Mouse (Mus musculus): ENCODE results near the gene Myom1.

The Myom1 gene

GRCm38 (mm10) chr17:71136384-71137333, 134.2 kb downstream of the Myom1 start:
- DNase-seq (ENCODE audit: low read depth) = no peak

- DNase-seq (ENCODE audit: low read depth) = no peak
These were observed 134.9 kb downstream of the Myom1 start for GRCm38 (mm10) chr17:71137334-71137721.

GRCm38 (mm10) chr17:71142068-71142467, 139.6 kb downstream of the Myom1 start:
- DNase-seq (ENCODE audit: low read depth) = no peak

GRCm38 (mm10) chr17:71143155-71143554, 140.7 kb downstream of the Myom1 start:
- DNase-seq (ENCODE audit: low read depth) = no peak

- DNase-seq (ENCODE audit: low read depth) = no peak
These were observed 142.1 kb downstream of the Myom1 start for GRCm38 (mm10) chr17:71144322-71145116.

GRCm38 (mm10) chr17:71145248-71145961, 143.0 kb downstream of the Myom1 start:
- DNase-seq (ENCODE audit: low read depth) = no peak

GRCm38 (mm10) chr17:71153356-71153755, 150.9 kb downstream of the Myom1 start:
- no peak for DNase-seq (ENCODE audit: low read depth)

- DNase-seq (ENCODE audit: low read depth) = no peak
These were observed 152.8 kb downstream of the Myom1 start for GRCm38 (mm10) chr17:71155271-71155670.

- no peak for DNase-seq (ENCODE audit: low read depth)
These were observed 156.7 kb downstream of the Myom1 start for GRCm38 (mm10) chr17:71159152-71159567.

- DNase-seq (ENCODE audit: low read depth) = no peak
These were observed 157.3 kb downstream of the Myom1 start for GRCm38 (mm10) chr17:71159720-71160119.

GRCm38 (mm10) chr17:71160244-71160995, 158.0 kb downstream of the Myom1 start:
- no peak for DNase-seq (ENCODE audit: low read depth)

- DNase-seq (ENCODE audit: low read depth) = no peak
These were observed 162.6 kb downstream of the Myom1 start for GRCm38 (mm10) chr17:71164991-71165390.

- no peak for DNase-seq (ENCODE audit: low read depth)
These were observed 165.9 kb downstream of the Myom1 start for GRCm38 (mm10) chr17:71168205-71168815.

- no peak for DNase-seq (ENCODE audit: low read depth)
These were observed 166.4 kb downstream of the Myom1 start for GRCm38 (mm10) chr17:71168846-71169245.

GRCm38 (mm10) chr17:71169639-71170038, 167.2 kb downstream of the Myom1 start:
- DNase-seq (ENCODE audit: low read depth) = no peak

- no peak for DNase-seq (ENCODE audit: low read depth)
These were observed 168.7 kb downstream of the Myom1 start for GRCm38 (mm10) chr17:71171161-71171560.
